28 mouse cellular contexts compared by ENCODE assay signal in the genomic region with DNA sequence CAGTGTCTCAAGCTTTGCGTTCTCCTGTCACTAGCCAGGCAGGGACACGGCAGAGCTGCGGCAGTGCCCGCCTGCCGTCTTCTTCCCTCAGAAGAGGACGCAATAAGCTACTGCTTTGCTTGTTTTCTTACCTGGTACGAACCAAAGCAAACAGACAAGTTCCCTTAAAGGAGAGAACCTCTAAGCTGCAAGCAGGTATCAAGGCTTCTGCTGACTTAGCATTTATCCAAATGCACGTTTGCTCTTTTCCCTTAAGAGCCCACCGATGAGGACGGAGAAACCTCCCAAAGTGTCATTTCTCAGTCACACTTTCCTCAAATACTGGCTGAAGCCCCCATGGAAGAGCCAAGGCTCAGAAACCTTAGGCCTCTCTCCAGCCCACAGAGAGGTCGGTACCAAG. TPM values are rescaled to one million over a fixed set of nuclear protein-coding genes. Genes with fewer than 3 reads are reported as not detected.
DNase-seq lines count a peak whose midpoint lies in the region; ATAC-seq and TF ChIP-seq lines count a peak whose summit lies in the region.
"Had no signal": no experiment of that assay in that cellular context is flagged by ENCODE, and none has a peak within 500 bp of the region (broad histone marks: within the 10 kb centered on the region; RNA-seq: fewer than 3 reads in every experiment).

No protein-coding gene starts in this region.

- H3K79me2 ChIP-seq in CH12.LX (replicated peaks; ENCODE audit: control insufficient read depth, extremely low read depth, insufficient read depth, poor library complexity, severe bottlenecking), result no peaks in the 10 kb centered on the region

- TF ChIP-seq EP300 in CH12.LX (IDR thresholded peaks at IDR 0.05; ENCODE audit: low read length), result no peak

- no peak overlapping the region for H3K4me2 ChIP-seq in heart, embryonic 11.5 days
- no peak overlapping the region for H3K4me2 ChIP-seq in CH12.LX (ENCODE audit: insufficient read depth, low read depth, poor library complexity, severe bottlenecking)
- H3K4me2 ChIP-seq: embryonic facial prominence, embryonic 13.5 days; embryonic facial prominence, embryonic 15.5 days; forebrain, embryonic 12.5 days had no signal

- peaks cover 27% of the 10 kb centered on the region for H3K4me1 ChIP-seq in heart, embryonic 11.5 days (ENCODE audit: control insufficient read depth, insufficient read depth, low read length)
- no peaks in the 10 kb centered on the region for H3K4me1 ChIP-seq in CH12.LX (ENCODE audit: control insufficient read depth in 1 of 2, insufficient read depth in 2 of 2)
- H3K4me1 ChIP-seq: embryonic facial prominence, embryonic 13.5 days; embryonic facial prominence, embryonic 15.5 days; forebrain, embryonic 10.5 days; forebrain, embryonic 12.5 days had no signal

- TF ChIP-seq RAD21 in CH12.LX (IDR thresholded peaks at IDR 0.05; ENCODE audit: low read depth, low read length), result no peak

- no peak for DNase-seq in heart, postnatal 10 days
- no peak for DNase-seq in CH12.LX (ENCODE audit: extremely low read depth)
- DNase-seq in frontal cortex, postnatal 36 days (ENCODE audit: low spot score in 2 of 2), result no peak
- DNase-seq: adrenal gland, adult 8-10 months; adrenal gland, postnatal 14 days; adrenal gland, postnatal 36 days; B cell, adult 2 months; cerebellum, adult 11 months; cerebellum, adult 18-20 months; cerebellum, adult 8-10 months; cerebellum, adult 9-11 months; cerebellum, postnatal 14 days; cerebellum, postnatal 36 days; embryo, embryonic 11 days had no signal

- no peaks in the 10 kb centered on the region for H3K9me3 ChIP-seq in heart, embryonic 11.5 days (replicated peaks; ENCODE audit: control insufficient read depth, low read length)
- H3K9me3 ChIP-seq in CH12.LX (replicated peaks; ENCODE audit: low read length), result no peaks in the 10 kb centered on the region
- H3K9me3 ChIP-seq: embryonic facial prominence, embryonic 13.5 days; forebrain, embryonic 12.5 days; G1E had no signal

- no peaks in the 10 kb centered on the region for H3K27me3 ChIP-seq in heart, embryonic 11.5 days (ENCODE audit: control insufficient read depth, insufficient read depth, low read length)
- no peaks in the 10 kb centered on the region for H3K27me3 ChIP-seq in CH12.LX (replicated peaks)
- H3K27me3 ChIP-seq: embryonic facial prominence, embryonic 13.5 days; embryonic facial prominence, embryonic 15.5 days; forebrain, embryonic 12.5 days; Patski had no signal

- ATAC-seq in heart, embryonic 11.5 days (replicated peaks; ENCODE audit: insufficient number of reproducible peaks, low FRiP score, low TSS enrichment), result no peak
- ATAC-seq in megakaryocyte progenitor cell, adult 5-6 weeks (replicated peaks; ENCODE audit: poor library complexity), result no peak
- ATAC-seq: activated CD4-positive, CD25-positive, alpha-beta regulatory T cell, adult 4 months; CD4-positive, CD25-positive, alpha-beta regulatory T cell, adult 4 months; forebrain, embryonic 14.5 days; forebrain, embryonic 16.5 days; Patski had no signal

- intact Hi-C loops in heart, postnatal 10 days (cut with DNase I), result no loop called here

- no peak overlapping the region for H3K4me3 ChIP-seq in heart, embryonic 11.5 days (ENCODE audit: low read depth, low read length)
- no peak overlapping the region for H3K4me3 ChIP-seq in CH12.LX (replicated peaks in 1 of 3; ENCODE audit: low read depth in 2 of 3, low read length in 2 of 3, poor library complexity in 1 of 3)
- H3K4me3 ChIP-seq: embryonic facial prominence, embryonic 13.5 days; embryonic facial prominence, embryonic 15.5 days; erythroblast, embryonic 14.5 days; forebrain, embryonic 10.5 days; forebrain, embryonic 12.5 days had no signal

- 73% methylated on average over 11 of the region's 11 CpGs for WGBS in heart, embryonic 11.5 days (ENCODE audit: insufficient replicate concordance)

- TF ChIP-seq CTCF in CH12.LX (conservative IDR thresholded peaks at IDR 0.05 in 1 of 2, IDR thresholded peaks at IDR 0.05 in 1 of 2; ENCODE audit: low read depth in 2 of 2, low read length in 2 of 2), result no peak

- H3K27ac ChIP-seq in heart, embryonic 11.5 days (ENCODE audit: low read depth, low read length), result peak overlapping the region; percentile 29; the same call in 1 of the 2 replicates
- no peak overlapping the region for H3K27ac ChIP-seq in CH12.LX (ENCODE audit: insufficient read depth, low read depth)
- H3K27ac ChIP-seq: embryonic facial prominence, embryonic 13.5 days; embryonic facial prominence, embryonic 15.5 days; forebrain, embryonic 10.5 days; forebrain, embryonic 12.5 days had no signal

- peaks cover 11% of the 10 kb centered on the region for H3K36me3 ChIP-seq in heart, embryonic 11.5 days (ENCODE audit: control insufficient read depth, insufficient read depth, low read length)
- H3K36me3 ChIP-seq in CH12.LX (replicated peaks in 1 of 2; ENCODE audit: control insufficient read depth in 1 of 2, insufficient read depth in 1 of 2, low read length in 1 of 2), result peaks cover 30 to 78% of the 10 kb centered on the region in 2 experiments

- no peak for TF ChIP-seq POLR2A in CH12.LX (IDR thresholded peaks at IDR 0.05; ENCODE audit: low read depth, low read length)

- no peak overlapping the region for H3K9ac ChIP-seq in heart, embryonic 11.5 days (ENCODE audit: low read depth, low read length)
- no peak overlapping the region for H3K9ac ChIP-seq in CH12.LX (ENCODE audit: insufficient read depth, low read depth)
- H3K9ac ChIP-seq: embryonic facial prominence, embryonic 13.5 days; embryonic facial prominence, embryonic 15.5 days; forebrain, embryonic 12.5 days had no signal

- dilution Hi-C loops in CH12.LX (cut with MboI; ENCODE audit: extremely low pct_ligation_motif_present, extremely low pct_unique_long_range_greater_than_20kb, low sequenced_read_pairs), result no loop called here

- in situ Hi-C loops in CH12.LX (cut with MboI; ENCODE audit: low pct_ligation_motif_present, low pct_unique_long_range_greater_than_20kb, low sequenced_read_pairs), result no loop called here

TF ChIP-seq in CH12.LX, 34 proteins besides CTCF, POLR2A, EP300 and RAD21:
- 0 out of 2 replicates have a peak, but pooled peaks have one; percentile 23 for TF ChIP-seq SIN3A (IDR thresholded peaks at IDR 0.05; ENCODE audit: low read length)
- TF ChIP-seq NELFE (IDR thresholded peaks at IDR 0.05; ENCODE audit: low read depth, low read length), result no peak
- TF ChIP-seq PAX5 (IDR thresholded peaks at IDR 0.05; ENCODE audit: low read length), result no peak
- no peak for TF ChIP-seq MAX (IDR thresholded peaks at IDR 0.05; ENCODE audit: low read length)
- no peak for TF ChIP-seq MXI1 (IDR thresholded peaks at IDR 0.05; ENCODE audit: low read depth, low read length)
- TF ChIP-seq TBP (conservative IDR thresholded peaks at IDR 0.05; ENCODE audit: low read depth, low read length), result no peak
- peak; percentile 78 for TF ChIP-seq MAFK (IDR thresholded peaks at IDR 0.05; ENCODE audit: insufficient replicate concordance, low read length)
- TF ChIP-seq POLR2AphosphoS2 (IDR thresholded peaks at IDR 0.05; ENCODE audit: low read depth, low read length), result no peak
- no peak for TF ChIP-seq ZC3H11A (IDR thresholded peaks at IDR 0.05; ENCODE audit: low read depth, low read length)
- no peak for TF ChIP-seq RCOR1 (conservative IDR thresholded peaks at IDR 0.05; ENCODE audit: low read depth, low read length)
- TF ChIP-seq ZKSCAN1 (IDR thresholded peaks at IDR 0.05; ENCODE audit: borderline replicate concordance, low read depth, low read length), result no peak

RNA-seq across cellular contexts. Expression of a gene that starts 46.1 kb away (rescaled TPM):
- polyA plus RNA-seq in heart, embryonic 11.5 days (2014; fragmentation: Nextera tagmentation; extraction: Ambion mirVana), result 1.2 and 1.7 TPM in 2 replicates
- total RNA-seq in heart, postnatal 10 days (2021), result 1 to 10 TPM; 1.8 TPM
- total RNA-seq in CH12.LX (2012; rRNA removed), result not detected in 2 replicates
- not detected in 2 replicates for total RNA-seq in CH12.LX (2014; rRNA removed)
- polyA plus RNA-seq in CH12.LX (2012; ENCODE audit: insufficient read length, low read depth), result not detected in 2 replicates
- 1.1 and 1.2 TPM in 2 replicates for total RNA-seq in megakaryocyte progenitor cell, adult 5-6 weeks (2015)
- total RNA-seq in megakaryocyte progenitor cell, adult 5-6 weeks (2017), result 0.96 and 1.5 TPM in 2 replicates
- polyA plus RNA-seq: brain, embryonic 14.5 days; erythroblast, embryonic 14.5 days; Patski had no signal
